In genomic region chr4:149820569-149820968, GRCm38 (mm10) we compare ENCODE assay signal across 9 mouse cellular contexts. TPM values are rescaled to one million over a fixed set of nuclear protein-coding genes. Genes with fewer than 3 reads are reported as not detected.
DNase-seq lines count a peak whose midpoint lies in the region; ATAC-seq and TF ChIP-seq lines count a peak whose summit lies in the region.
"Had no signal": no experiment of that assay in that cellular context is flagged by ENCODE, and none has a peak within 500 bp of the region (broad histone marks: within the 10 kb centered on the region; RNA-seq: fewer than 3 reads in every experiment).

No protein-coding gene starts in this region.

- H3K27me3 ChIP-seq in liver, postnatal 0 days (ENCODE audit: insufficient read depth, low read length), result no peaks in the 10 kb centered on the region
- peaks cover 2% of the 10 kb centered on the region; the same call in 1 of the 2 replicates for H3K27me3 ChIP-seq in liver, embryonic 11.5 days (replicated peaks; ENCODE audit: control insufficient read depth, insufficient read depth, low read length)
- no peaks in the 10 kb centered on the region for H3K27me3 ChIP-seq in heart, embryonic 14.5 days (ENCODE audit: control insufficient read depth, insufficient read depth, low read length)
- no peaks in the 10 kb centered on the region for H3K27me3 ChIP-seq in limb, embryonic 12.5 days
- no peaks in the 10 kb centered on the region for H3K27me3 ChIP-seq in hindbrain, postnatal 0 days (ENCODE audit: insufficient read depth, low read length)
- H3K27me3 ChIP-seq: embryonic facial prominence, embryonic 12.5 days had no signal

- H3K4me1 ChIP-seq in liver, postnatal 0 days (ENCODE audit: insufficient read depth), result no peaks in the 10 kb centered on the region
- H3K4me1 ChIP-seq in liver, embryonic 11.5 days (replicated peaks; ENCODE audit: control insufficient read depth, insufficient read depth, low read length), result no peaks in the 10 kb centered on the region
- H3K4me1 ChIP-seq in heart, embryonic 14.5 days (ENCODE audit: control insufficient read depth in 2 of 2, insufficient read depth in 2 of 2, low read length in 2 of 2), result peaks cover 0 to 10% of the 10 kb centered on the region in 2 experiments; a peak in 1 of 4 replicates
- H3K4me1 ChIP-seq in limb, embryonic 12.5 days (replicated peaks), result peaks cover 26% of the 10 kb centered on the region
- no peaks in the 10 kb centered on the region; the same call in 1 of the 2 replicates for H3K4me1 ChIP-seq in hindbrain, postnatal 0 days (ENCODE audit: insufficient read depth, low read length)

- no peak overlapping the region for H3K4me2 ChIP-seq in liver, postnatal 0 days (ENCODE audit: low read depth, low read length)
- H3K4me2 ChIP-seq in liver, embryonic 11.5 days, result no peak overlapping the region
- no peak overlapping the region for H3K4me2 ChIP-seq in heart, embryonic 14.5 days (ENCODE audit: low read length)
- H3K4me2 ChIP-seq in limb, embryonic 12.5 days, result no peak overlapping the region
- H3K4me2 ChIP-seq in hindbrain, postnatal 0 days (ENCODE audit: low read depth, low read length), result no peak overlapping the region
- H3K4me2 ChIP-seq: embryonic facial prominence, embryonic 12.5 days had no signal

- WGBS in liver, postnatal 0 days (ENCODE audit: insufficient replicate concordance), result 35% methylated on average over 6 of the region's 6 CpGs
- WGBS in liver, embryonic 11.5 days, result 40% methylated on average over 6 of the region's 6 CpGs
- 12% methylated on average over 6 of the region's 6 CpGs for WGBS in heart, embryonic 14.5 days
- 17% methylated on average over 6 of the region's 6 CpGs for WGBS in limb, embryonic 12.5 days
- WGBS in hindbrain, postnatal 0 days, result 62% methylated on average over 6 of the region's 6 CpGs

- intact Hi-C loops in left cerebral cortex, postnatal 14 days (cut with DNase I), result no loop called here

- TF ChIP-seq EP300 in liver, postnatal 0 days (IDR thresholded peaks at IDR 0.05; ENCODE audit: low read depth), result no peak

- no peak for TF ChIP-seq CTCF in liver, postnatal 0 days (IDR thresholded peaks at IDR 0.05; ENCODE audit: low read depth)
- no peak for TF ChIP-seq CTCF in hindbrain, postnatal 0 days (IDR thresholded peaks at IDR 0.05; ENCODE audit: low read depth)

- peak; percentile 94 for ATAC-seq in liver, postnatal 0 days
- no peak for ATAC-seq in liver, embryonic 11.5 days (replicated peaks; ENCODE audit: low FRiP score)
- ATAC-seq in heart, embryonic 14.5 days (ENCODE audit: insufficient number of reproducible peaks, insufficient read depth, low FRiP score, low read depth), result peak; percentile 31
- ATAC-seq in limb, embryonic 12.5 days (ENCODE audit: insufficient number of reproducible peaks, insufficient read depth, low FRiP score, low TSS enrichment, low read depth), result no peak
- no peak for ATAC-seq in hindbrain, postnatal 0 days

- H3K27ac ChIP-seq in liver, postnatal 0 days (ENCODE audit: low read depth), result no peak overlapping the region
- H3K27ac ChIP-seq in liver, embryonic 11.5 days (ENCODE audit: low read depth, low read length), result no peak overlapping the region
- H3K27ac ChIP-seq in heart, embryonic 14.5 days (replicated peaks in 1 of 2; ENCODE audit: control insufficient read depth in 1 of 2, insufficient read depth in 1 of 2, low read depth in 2 of 2, low read length in 2 of 2), result no peak overlapping the region
- H3K27ac ChIP-seq in limb, embryonic 12.5 days, result peak overlapping the region; percentile 62
- H3K27ac ChIP-seq in hindbrain, postnatal 0 days, result no peak overlapping the region

- no peak overlapping the region for H3K4me3 ChIP-seq in liver, postnatal 0 days (ENCODE audit: low read depth, low read length)
- no peak overlapping the region for H3K4me3 ChIP-seq in liver, embryonic 11.5 days (ENCODE audit: low read depth, low read length)
- no peak overlapping the region for H3K4me3 ChIP-seq in heart, embryonic 14.5 days (ENCODE audit: control insufficient read depth in 1 of 2, insufficient read depth in 1 of 2, low read depth in 1 of 2, low read length in 2 of 2)
- H3K4me3 ChIP-seq in limb, embryonic 12.5 days (replicated peaks), result no peak overlapping the region
- no peak overlapping the region for H3K4me3 ChIP-seq in hindbrain, postnatal 0 days (ENCODE audit: low read length)
- H3K4me3 ChIP-seq: embryonic facial prominence, embryonic 12.5 days had no signal

- no peak overlapping the region for H3K9ac ChIP-seq in liver, postnatal 0 days (replicated peaks)
- no peak overlapping the region for H3K9ac ChIP-seq in liver, embryonic 11.5 days (ENCODE audit: low read depth, low read length)
- H3K9ac ChIP-seq in heart, embryonic 14.5 days (ENCODE audit: low read length), result no peak overlapping the region
- no peak overlapping the region for H3K9ac ChIP-seq in limb, embryonic 12.5 days (replicated peaks)
- no peak overlapping the region for H3K9ac ChIP-seq in hindbrain, postnatal 0 days (replicated peaks; ENCODE audit: low read length)
- H3K9ac ChIP-seq: embryonic facial prominence, embryonic 12.5 days had no signal

- no peaks in the 10 kb centered on the region for H3K9me3 ChIP-seq in liver, postnatal 0 days (ENCODE audit: low read length)
- no peaks in the 10 kb centered on the region for H3K9me3 ChIP-seq in liver, embryonic 11.5 days (ENCODE audit: control insufficient read depth, low read length)
- H3K9me3 ChIP-seq in heart, embryonic 14.5 days (ENCODE audit: control insufficient read depth, low read length), result no peaks in the 10 kb centered on the region
- H3K9me3 ChIP-seq in limb, embryonic 12.5 days, result no peaks in the 10 kb centered on the region
- H3K9me3 ChIP-seq in hindbrain, postnatal 0 days (ENCODE audit: low read length), result no peaks in the 10 kb centered on the region
- H3K9me3 ChIP-seq: embryonic facial prominence, embryonic 12.5 days had no signal

- DNase-seq in liver, postnatal 0 days, result peak; percentile 66
- no peak for DNase-seq in liver, embryonic 11.5 days (ENCODE audit: low spot score)
- DNase-seq in urinary bladder, postnatal 10 days (ENCODE audit: low spot score), result peak; percentile 36
- no peak for DNase-seq in cerebellum, postnatal 14 days
- no peak for DNase-seq in left cerebral cortex, postnatal 14 days (ENCODE audit: low spot score in 2 of 2)
- no peak for DNase-seq in hindbrain, postnatal 0 days (ENCODE audit: low spot score)

- no peaks in the 10 kb centered on the region for H3K36me3 ChIP-seq in liver, postnatal 0 days (replicated peaks; ENCODE audit: insufficient read depth, low read length)
- H3K36me3 ChIP-seq in liver, embryonic 11.5 days (ENCODE audit: control insufficient read depth, insufficient read depth, low read length), result no peaks in the 10 kb centered on the region
- no peaks in the 10 kb centered on the region for H3K36me3 ChIP-seq in heart, embryonic 14.5 days (ENCODE audit: control insufficient read depth, insufficient read depth, low read length)
- no peaks in the 10 kb centered on the region for H3K36me3 ChIP-seq in limb, embryonic 12.5 days
- H3K36me3 ChIP-seq in hindbrain, postnatal 0 days (ENCODE audit: insufficient read depth, low read length), result no peaks in the 10 kb centered on the region
- H3K36me3 ChIP-seq: embryonic facial prominence, embryonic 12.5 days had no signal

RNA-seq across cellular contexts. Expression of gene Slc25a33, which starts 46.5 kb away (rescaled TPM):
- polyA plus RNA-seq in liver, postnatal 0 days (2015; fragmentation: Nextera tagmentation; extraction: Ambion mirVana), result 52.2 and 53.2 TPM in 2 replicates
- polyA plus RNA-seq in liver, embryonic 11.5 days (2014; fragmentation: Nextera tagmentation; extraction: Ambion mirVana), result 21.9 and 23.2 TPM in 2 replicates
- 5.8 and 5.9 TPM in 2 replicates for polyA plus RNA-seq in heart, embryonic 14.5 days (2014; fragmentation: Nextera tagmentation; extraction: Ambion mirVana)
- polyA plus RNA-seq in limb, embryonic 12.5 days (2016; fragmentation: Nextera tagmentation; extraction: Ambion mirVana), result 27.6 and 33.5 TPM in 2 replicates
- 10 to 100 TPM; 33.6 to 38.2 TPM for total RNA-seq in left cerebral cortex, postnatal 14 days (2021)
- total RNA-seq in hindbrain, postnatal 0 days (2014; rRNA removed), result 20.4 and 21.6 TPM in 2 replicates
- polyA plus RNA-seq in hindbrain, postnatal 0 days (2015; fragmentation: Nextera tagmentation; extraction: Ambion mirVana), result 38.2 and 39.6 TPM in 2 replicates

Comparison
In these comparisons a context has a peak if more than half of its experiments do, and no peak if none do; other contexts are left out.
1. ATAC-seq: peak in liver, postnatal 0 days (single experiment) and heart, embryonic 14.5 days (single experiment); none in liver, embryonic 11.5 days (single experiment), limb, embryonic 12.5 days (single experiment) and hindbrain, postnatal 0 days (single experiment).
2. DNase-seq: peak in liver, postnatal 0 days (single experiment) and urinary bladder, postnatal 10 days (single experiment); none in liver, embryonic 11.5 days (single experiment), cerebellum, postnatal 14 days (0 of 2), left cerebral cortex, postnatal 14 days (0 of 2) and hindbrain, postnatal 0 days (single experiment).